Mouse (Mus musculus) 3T3-L1 (cell line): Measurements from ENCODE around the gene Olfr576.

Experiments used
- DNase-seq: peaks from one replicate; pipeline ENCODE4 v3.0.0-alpha.2; 2015; ENCODE audit warnings: low read depth, low spot score

Olfr576 gene

DNA sequence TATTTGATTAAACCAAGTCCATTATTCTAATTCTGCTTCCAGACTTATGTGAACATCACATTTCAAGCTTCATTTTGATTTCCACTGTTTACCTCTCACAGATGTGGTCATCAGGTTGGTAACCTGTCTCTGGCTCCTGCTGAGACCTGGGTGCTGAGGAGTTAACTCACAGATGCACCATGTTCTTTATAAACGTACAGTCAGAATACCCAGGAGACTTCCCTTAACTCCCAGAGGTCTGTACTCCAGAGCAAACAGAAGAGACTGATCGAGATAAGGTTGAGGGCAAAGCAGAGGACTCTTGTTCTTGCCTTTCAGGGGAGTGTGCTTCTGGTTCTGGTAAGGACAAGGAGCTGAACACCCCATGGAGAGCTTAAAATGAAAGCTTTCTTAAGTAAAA is at the start of gene Olfr576:
Olfr576 (plus strand) TSS at position 301 of the 400 bp plus-strand sequence.
- DNase-seq: no peak

DNA sequence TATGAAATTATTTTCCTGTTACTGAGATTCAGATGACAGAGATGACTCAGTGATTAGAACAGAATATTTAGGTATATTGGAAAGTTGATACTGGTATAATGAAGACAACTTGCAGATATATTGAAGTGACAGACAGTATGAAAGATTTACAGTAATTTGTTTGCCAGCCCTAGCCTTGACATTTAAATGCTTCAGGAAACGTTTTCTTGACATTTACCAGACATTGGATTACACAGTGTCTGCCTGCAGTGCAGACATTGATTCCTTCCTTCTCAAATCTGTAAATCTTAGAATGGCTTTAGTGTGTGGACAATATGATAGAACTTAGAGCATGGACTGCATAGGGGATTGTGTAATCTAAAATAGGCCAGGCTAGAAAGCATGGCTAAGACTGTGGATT is 47.2 kb upstream of the Olfr576 start:
- DNase-seq: no peak

DNA sequence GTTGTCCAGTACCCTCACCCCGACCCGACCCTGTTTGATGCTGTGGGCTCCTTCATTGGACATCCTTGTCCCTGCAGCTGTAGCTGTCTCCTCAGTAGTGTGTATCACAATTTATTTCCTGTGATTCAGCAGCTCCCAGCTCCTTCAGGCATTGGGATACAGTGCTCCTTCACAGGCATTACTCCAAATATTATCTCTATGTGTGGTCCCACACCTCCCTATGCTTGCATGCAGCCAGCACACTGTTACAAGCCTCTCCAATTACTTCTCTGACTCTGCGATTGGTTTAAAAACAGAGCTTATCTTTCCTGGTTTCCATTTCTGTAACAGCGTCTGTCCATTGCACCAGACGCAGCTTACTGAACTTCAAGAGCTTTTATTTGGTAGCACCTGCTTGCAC is 46.1 kb upstream of the Olfr576 start:
- no peak for DNase-seq

DNA sequence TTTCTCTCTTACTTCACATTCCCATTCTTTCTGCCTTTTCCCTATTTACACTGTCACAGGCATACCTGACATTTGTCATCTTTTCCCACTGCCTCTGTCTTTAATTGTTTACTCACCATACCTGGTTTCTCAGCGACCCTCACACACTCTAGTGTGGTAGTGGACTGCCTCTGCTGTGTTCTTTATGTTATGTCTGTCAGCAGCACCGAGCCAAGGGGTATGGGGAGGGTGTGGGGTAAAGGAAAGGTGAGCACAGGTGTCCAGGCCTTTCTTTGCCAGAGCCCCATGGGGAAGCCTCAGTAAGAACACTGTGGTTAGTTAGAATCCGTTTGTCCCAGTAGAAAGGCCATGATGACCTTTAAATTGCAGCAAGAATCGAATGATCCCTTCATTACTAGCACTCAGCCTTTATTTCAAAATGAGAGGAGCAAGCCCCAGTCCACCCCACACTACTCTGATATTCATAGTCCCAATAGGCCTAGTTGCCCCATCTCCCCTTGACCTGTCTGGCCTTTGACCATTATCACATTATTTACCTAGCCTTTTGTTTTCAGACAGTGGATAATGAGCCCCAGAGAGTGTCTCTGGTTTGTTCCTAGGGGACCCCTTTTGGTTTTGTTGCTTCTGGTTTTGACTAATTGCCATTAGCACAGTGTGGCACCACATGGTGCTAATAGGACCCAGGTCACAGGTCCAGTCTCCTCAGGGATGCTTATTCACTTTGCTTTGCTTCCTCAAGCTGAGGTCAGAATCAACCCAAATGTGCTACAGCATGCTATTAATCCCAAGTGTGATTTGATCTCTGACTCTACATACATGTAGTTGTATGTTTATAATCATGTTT is 45.2 kb upstream of the Olfr576 start, which contains the start of gene Olfr571:
Olfr571 (minus strand) TSS at position 505 of the 844 bp plus-strand sequence.
- DNase-seq: no peak

DNA sequence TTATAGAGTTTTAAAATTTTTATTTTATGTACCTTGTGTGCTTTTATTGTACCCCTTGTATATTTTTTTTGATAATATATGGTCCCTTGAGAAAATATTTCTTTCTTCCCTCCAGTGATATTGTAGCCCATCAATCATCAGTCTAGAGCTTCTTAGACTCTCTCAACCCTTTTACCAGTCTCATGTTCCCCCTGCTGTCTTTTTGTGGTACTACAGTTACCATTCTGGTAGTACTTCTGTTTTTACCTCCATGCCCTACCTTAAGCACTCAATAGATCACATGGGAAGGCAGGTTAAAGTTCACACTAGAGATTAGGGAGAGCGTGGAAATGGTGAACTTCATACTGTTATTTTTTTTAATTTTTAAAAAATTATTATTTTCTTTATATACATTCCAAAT is 42.8 kb upstream of the Olfr576 start:
- DNase-seq: peak; percentile 72

DNA sequence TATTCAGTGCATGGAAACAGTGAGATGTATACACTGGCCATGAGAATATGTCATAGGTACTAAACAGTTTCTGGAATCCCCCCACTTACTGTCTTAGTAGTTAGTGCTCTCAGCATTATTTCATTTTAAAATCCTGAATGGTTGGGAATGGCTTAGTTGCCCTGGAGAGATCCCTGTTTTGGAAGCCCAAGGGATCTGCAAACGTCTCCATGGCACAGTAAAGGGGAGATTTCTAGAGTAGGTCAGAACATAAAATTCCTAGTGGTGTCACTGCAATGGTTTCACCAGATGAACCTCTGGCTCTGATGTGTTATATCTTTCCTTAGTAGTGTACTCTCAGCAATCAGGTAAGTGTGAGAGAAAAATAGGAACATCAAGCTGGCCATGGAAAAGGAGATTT is 38.4 kb upstream of the Olfr576 start, which contains the start of gene Olfr572:
Olfr572 (plus strand) TSS at position 301 of the 400 bp plus-strand sequence.
- no peak for DNase-seq

DNA sequence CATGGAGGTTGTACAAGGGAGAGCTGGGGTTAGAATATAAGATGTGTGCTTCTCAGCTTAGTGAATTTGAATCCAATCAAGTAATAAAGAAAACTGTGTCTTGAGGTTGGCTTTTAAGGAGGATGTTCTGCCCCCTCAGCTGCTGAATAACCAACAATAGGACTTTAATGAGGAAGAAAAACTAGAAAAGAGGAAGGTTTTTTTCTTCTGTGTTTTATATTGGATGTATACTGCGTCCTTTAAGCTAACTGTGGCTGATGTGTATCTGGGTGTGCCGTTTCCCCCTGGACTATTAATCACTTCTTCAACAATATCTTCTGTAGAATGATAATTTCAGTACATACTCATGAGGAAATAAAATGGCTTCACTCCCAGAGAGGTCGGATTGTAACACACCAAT is 35.4 kb upstream of the Olfr576 start:
- no peak for DNase-seq

DNA sequence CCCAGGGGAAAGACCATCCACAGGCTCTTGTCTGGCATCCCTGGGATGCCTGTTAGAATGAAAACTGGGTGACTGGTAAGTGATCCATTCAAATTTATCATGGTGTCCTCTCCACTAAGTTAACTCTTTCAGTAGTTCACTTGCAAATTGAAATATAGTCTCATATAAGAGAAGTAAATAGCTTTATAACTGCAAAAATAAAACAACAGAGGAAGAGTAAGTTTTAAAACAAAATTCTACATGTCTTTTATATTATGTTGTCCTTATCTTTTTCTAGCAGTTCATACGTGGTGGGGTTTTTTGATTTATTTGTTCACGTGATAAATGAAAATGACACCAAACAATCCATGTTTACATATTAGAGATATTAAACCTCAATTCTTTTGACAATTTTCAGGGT is 20.0 kb upstream of the Olfr576 start, which contains the start of gene Olfr573-ps1:
Olfr573-ps1 (minus strand) TSS at position 101 of the 400 bp plus-strand sequence.
- no peak for DNase-seq

DNA sequence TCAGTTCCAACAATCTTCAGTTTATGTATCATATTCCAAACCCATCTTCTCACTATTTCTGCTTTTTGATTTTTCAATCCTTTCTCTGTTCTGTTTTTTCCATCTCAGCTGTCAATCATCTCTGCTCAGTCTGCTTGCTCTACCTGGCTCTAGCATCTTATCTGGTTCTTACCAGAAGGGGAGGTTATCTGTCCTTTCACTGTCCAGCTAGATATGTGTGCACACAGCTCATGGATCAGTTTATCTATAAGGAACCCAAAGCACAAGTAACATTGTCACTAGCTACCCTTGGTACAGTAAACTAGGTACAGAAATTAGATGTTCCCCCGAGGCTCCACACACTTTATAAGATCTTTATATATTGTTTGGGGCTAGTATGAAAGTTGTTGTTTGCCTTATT is 19.0 kb upstream of the Olfr576 start:
- no peak for DNase-seq

DNA sequence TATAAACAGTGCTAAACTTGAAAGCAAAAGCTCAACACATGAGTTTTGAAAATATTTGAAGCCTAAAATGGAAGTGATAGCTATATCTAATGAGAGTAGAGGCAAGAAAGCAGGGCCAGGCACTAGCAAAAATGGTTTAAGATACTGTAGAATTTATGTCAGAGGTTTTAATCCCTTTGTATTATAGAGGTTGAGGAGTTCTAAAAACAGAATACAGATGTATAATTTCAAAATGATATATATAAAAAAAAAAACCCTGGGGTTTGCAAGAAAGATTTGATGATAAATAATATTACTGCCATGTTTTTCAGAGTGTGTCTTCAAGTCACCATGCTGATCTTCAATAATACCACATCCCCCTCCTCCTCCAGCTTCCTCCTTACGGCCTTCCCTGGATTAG is 14.3 kb upstream of the Olfr576 start, which contains the start of gene Olfr574:
Olfr574 (plus strand) TSS at position 301 of the 400 bp plus-strand sequence.
- no peak for DNase-seq

DNA sequence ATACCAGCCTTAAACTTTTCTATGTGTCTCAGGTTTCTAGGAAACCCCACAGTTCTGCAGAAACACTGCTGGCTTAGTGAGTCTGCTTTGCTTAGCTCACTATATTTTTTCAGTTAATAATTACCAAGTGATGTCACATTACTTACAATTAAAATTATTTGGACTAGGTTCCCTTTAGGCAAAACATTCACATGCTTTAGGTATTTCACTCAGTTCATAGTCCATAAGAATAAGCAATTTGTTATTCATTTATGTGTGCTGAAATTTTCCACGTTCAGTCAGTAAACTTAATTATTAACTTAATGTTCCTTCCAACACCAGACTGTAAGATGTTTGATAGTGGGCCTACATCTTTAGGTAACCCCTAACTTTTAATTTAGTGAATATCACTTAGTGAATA is 11.7 kb upstream of the Olfr576 start:
- DNase-seq: no peak

DNA sequence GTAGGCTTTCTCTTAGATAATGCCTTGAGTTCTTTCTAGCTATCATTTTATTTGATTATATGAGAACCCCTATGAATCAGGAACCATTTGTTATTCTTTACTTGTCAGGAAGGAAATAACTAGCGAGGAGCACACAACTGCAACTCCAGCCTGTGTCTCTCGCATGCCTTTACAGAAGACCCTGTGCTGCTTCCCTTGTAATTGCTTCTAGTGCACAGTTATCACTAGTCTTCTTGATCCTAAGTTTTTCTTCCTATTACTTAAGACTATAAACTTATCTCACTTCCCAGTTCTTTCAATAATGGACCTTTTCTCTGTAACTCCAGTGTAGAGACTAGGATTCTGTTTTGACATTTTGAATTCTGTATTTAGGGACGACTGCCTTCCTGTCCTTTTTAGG is 4.3 kb upstream of the Olfr576 start:
- no peak for DNase-seq

DNA sequence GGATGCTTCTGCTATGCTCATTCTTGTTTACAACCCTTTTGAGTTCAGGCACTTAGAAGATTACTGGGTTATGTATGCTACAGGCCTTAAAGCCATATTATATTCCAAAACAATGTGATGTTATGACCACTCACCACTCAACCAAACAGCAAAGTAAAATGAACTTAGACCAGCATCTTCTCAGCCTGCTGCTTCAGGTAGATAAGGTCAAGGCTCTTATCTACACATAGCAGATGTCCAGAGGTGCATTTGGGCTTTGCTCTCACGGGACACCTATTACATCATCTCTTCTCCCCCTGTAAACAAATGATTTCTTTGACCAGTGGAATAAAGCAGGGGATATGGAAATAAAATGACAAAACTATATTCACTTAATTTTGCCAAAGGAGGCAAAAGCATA is 3.9 kb upstream of the Olfr576 start, which contains the start of gene Olfr575:
Olfr575 (minus strand) TSS at position 183 of the 400 bp plus-strand sequence.
- no peak for DNase-seq

DNA sequence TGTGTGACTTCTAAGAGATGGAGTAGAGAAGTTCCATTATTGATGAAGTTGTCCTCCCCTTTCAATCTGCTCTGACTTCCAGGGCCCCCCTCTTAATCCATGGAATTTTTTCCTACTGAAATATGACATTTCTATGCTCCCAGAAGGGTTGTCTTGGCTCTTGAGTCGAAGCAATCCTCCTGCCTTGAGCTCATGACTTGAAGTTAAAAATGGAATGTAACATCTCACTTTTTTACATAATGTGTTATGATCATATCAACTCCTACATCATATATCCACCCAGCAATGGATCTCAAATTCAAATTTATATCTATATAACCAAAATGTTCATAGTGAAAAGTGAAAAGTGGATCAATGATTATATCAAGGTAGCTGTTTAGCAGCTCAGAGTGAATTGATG is 11.9 kb downstream of the Olfr576 start:
- DNase-seq: no peak

DNA sequence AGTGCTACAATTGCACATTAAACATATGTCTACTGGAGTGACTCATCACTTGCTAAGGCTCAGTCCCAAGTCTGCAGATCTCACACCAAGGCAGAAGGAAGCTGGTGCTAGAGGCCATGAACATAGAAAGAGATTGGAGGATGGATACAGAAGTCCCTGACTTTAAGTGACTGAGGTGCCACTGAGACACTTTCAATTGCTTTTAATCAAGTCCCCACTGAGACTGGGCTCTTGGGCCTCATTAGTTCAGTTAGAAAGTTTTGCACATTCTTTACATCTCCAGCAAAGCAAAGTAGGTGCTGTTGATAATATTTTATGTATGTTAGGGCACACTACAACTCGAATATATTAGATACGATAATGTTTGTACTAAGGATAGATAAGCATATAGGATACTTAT is 13.4 kb downstream of the Olfr576 start, which contains the start of gene Olfr577:
Olfr577 (minus strand) TSS at position 101 of the 400 bp plus-strand sequence.
- DNase-seq: no peak

DNA sequence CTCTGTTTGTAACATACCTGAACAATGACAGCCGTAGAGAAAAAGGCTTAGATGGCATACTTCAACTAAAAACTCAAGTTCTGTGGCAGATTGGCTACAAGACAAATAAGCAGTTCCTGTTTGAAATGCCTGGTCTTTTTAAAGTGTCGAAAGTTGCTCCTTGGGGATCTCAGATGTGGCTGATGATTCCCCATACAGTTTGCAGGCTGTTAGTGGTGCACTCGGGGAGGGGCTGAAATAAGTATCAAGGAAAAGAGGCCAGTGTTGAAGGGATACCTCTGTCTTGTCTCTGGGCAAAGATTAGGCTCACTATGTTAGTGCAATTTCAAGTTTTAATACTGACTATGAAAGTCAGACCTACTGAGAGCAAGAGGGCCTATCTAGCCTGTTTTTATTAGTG is 26.8 kb downstream of the Olfr576 start, which contains the start of gene Olfr578:
Olfr578 (minus strand) TSS at position 101 of the 400 bp plus-strand sequence.
- no peak for DNase-seq
